Mouse (Mus musculus) adrenal gland (tissue): Measurements from ENCODE around the gene Pigv.

Experiments used
- intact Hi-C: fragments of 180-260 bp; cut with DNase I; formaldehyde crosslinking; loops from one replicate; pipeline ENCODE4 v1.15.1; 2025
- microRNA-seq, 2 experiments: library from miRNA; unstranded; fragments of <30 nt; microRNA quantifications; one replicate each; pipeline ENCODE4; 2019

Gene Pigv

DNA sequence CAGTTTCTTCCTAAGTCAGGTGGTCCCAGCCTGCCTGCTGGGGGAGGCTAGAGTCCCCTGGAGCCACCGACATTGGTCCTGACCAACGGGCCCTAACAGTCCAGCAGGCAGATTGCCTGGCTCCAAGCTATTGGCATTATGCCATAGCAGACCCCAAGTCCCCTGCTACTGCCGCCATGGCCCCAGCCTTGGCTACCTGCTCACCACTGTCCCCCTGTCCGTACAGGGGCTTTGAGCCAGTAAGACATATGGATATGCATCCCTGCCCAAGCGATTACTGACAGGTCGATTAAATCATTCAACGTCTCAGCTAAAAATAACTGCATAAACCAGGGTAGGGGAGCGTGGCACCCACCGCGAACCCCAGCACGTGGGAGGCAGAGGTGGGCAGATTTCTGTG lies 54.5 kb downstream of the Pigv start:
- intact Hi-C loops: no loop called here

DNA sequence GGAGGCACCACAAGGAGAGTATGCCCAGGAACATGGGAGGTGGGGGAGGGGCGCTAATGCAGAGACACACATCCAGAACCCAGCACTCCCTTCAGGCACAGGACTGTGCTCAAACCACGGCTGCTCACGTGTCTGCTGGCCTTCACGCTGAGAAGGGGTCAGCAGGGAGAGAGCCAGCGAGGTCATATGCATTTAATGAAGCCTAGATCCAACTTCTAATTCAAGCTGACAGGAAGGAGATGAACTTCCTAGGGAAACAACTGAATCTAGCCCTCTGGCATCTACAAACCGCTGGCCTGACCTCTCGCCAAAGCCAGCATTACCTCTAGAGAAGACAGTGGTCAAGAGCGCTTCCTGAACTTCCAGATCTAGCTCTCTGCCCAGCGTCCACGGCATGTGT lies 57.0 kb downstream of the Pigv start:
- intact Hi-C loops: no loop called here

DNA sequence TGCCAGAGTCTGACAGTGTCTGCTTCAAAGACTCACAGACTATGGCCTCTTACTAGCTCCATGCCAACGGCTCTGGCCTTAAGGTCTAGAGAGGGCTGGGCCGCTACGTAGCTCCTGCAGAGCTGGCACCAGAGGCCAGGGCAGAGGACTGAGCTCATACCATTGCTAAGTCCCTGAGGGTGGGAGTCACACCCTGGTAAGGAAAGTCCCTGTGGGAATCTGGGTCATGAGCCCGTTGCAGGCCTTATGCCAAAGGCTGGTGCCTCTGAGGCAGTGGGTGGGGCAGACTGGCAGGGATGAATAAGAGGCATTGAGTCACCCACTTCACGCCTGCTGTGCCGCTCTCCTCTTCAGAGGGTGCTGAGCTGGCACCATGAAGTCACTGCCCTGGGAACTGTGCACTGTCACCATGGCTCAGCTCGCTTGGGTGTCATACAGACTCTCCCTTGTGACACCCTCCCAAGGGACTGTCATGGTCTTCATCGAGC lies 58.1 kb downstream of the Pigv start:
- intact Hi-C loops: no loop called here

DNA sequence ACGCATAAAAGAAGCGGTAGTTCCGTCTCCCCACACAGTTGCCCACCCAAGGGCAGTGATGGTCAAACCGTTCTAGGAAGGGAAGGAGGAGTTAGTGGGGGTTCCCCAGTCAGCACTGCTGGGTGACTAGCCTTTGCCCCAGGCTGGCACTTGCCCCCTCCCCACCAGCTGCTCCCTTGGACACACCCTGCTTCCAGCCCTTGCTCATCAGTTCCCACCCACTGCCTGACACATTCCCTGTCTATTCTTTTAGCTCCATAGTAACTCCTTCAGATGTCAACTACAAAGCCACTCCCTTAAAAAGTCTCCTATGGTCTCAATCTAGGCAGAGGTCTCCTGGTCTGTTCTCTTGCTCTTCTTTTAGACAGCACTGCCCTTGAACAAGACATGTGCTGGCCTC lies 58.6 kb downstream of the Pigv start:
- intact Hi-C loops: no loop called here

DNA sequence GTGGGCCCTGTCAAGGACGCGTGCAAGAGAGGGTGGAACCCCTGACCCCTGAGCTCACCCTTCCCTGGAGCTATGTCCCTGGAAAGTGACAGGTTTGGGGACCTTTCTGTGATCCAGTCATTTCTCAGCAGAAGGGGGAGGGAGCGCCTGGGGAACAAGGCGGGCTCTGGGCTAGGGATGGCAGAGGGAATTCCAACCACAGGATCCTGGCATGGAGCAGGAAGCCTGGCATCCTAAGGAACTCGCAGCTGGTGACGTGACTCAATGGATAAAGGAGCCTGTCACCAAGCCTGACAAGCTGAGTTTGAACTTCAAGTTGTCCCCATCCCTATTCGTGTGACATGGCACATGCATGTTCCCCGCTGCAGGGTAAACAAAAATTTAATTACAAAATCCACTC lies 59.4 kb downstream of the Pigv start:
- intact Hi-C loops: no loop called here

DNA sequence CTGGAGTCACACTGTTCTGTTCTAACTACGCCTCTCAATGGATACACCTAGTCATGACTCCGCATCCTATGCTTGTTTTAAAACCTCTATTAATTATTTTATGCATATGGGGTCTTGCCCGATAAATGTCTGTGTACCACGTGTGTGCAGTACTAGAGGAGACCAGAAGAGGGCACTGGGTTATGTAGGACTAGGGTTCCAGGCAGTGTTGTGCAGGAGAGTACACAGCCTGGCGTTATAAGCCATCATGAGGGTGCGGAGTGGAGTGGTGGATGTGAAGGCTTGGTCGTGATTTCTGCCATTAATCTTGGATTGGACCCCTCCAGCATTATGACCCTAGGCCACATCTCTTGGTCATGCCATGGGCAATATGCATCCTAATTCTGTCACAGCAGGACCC lies 60.0 kb downstream of the Pigv start:
- intact Hi-C loops: no loop called here

DNA sequence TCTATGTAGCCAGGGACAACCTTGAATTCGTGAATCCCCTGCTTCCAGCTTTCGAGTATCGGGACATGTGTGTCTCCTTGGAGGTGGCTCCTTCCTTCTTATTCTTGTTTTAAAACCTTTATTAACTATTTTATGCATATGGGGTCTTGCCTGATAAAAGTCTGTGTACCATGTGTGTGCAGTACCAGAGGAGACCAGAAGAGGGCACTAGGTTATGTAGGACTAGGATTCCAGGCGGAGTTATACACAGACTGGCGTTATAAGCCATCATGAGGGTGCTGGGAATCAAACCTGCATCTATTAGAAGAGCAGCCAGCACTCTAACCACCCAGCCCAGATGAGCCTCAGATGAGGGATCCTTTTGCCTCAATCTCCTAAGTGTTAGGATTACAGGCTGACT lies 60.6 kb downstream of the Pigv start:
- intact Hi-C loops: no loop called here

Small RNA genes lying within 50 kb of the gene (microRNA-seq; reads per million reads assigned to microRNA genes)
- gene Mir7227: 0 to 0.12 reads per million in 2 experiments
